Mouse (Mus musculus) adipocyte (in vitro differentiated cells): ENCODE measurements at regions not wholly inside any gene's neighbourhood (a gene's known extent, or its start where the extent isn't known, plus 50 kb on each side); places are given as distances from the start of the nearest gene placed in this dataset.

Experiments used
- DNase-seq: peaks from one replicate; pipeline ENCODE4 v3.0.0-alpha.2; 2016; ENCODE audit warnings: low spot score

- DNase-seq: no peak
Measured at GRCm38 (mm10) chr15:96521125-96521455, 60.4 kb upstream of the Scaf11 start.

- DNase-seq: peak; percentile 26
Measured at GRCm38 (mm10) chr15:96520412-96521124, 59.9 kb upstream of the Scaf11 start.

- no peak for DNase-seq
Measured at GRCm38 (mm10) chr15:96518156-96518555, 57.5 kb upstream of the Scaf11 start.

GRCm38 (mm10) chr15:96515620-96516019 is 55.0 kb upstream of the Scaf11 start:
- no peak for DNase-seq

GRCm38 (mm10) chr15:96512636-96513035 is 52.0 kb upstream of the Scaf11 start:
- no peak for DNase-seq
